Mouse (Mus musculus): ENCODE measurements around the gene Arfgap3. TPM values are rescaled to one million over a fixed set of nuclear protein-coding genes. Genes with fewer than 3 reads are reported as not detected.

Arfgap3 gene
- total and polyA plus RNA-seq, 2 experiments from 2014 or later, result 22.4 to 86.9 TPM

DNA sequence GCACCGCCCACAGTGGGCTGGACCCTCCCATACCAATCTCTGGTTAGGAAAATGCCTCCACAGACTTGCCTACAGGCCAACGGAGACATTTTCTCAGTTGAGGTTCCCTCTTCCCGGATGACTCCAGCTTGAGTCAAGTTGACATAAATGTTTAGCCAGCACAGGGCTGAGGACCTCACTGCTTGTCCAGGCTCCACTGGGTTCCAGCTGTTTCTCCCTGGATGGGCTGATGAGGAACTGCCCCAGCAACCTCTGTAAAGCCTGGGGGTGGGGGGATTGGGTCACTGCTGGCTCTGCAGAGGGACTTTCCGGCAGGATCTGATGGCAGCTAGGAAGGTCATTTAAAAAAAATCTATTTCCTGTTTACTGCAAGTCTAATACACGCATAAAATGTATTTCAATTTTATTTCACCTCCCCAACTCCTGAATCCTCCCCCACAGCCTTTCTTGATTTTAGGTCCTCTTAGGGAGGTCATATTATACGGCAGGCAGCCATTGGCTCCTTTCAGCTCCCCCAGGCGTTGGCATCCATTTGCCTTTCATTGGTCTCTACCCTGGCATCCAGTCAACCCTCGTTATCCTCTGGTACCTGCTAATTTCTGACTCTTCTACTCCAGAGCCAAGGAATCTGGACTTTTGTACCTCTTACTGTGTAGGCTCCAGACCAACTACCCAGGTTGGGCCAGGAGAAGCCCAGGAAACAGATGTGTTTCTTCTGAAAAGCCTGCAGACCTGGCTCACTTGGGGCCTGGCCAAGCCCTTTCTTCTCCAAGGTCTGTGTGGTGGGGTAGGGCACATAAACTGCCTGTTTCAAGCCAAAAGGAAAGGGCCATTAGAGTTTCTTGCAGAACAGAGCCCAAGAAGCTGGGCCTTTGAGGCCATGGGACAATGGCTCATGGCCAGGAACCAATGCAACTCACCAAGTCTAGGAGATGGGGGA is 56.1 kb downstream of the Arfgap3 start:
- H3K9ac ChIP-seq (replicated peaks; ENCODE audit: low read depth, low read length), result no peak overlapping the region
- H3K27me3 ChIP-seq (ENCODE audit: control insufficient read depth, insufficient read depth, low read length), result no peaks in the 10 kb centered on the region
- WGBS, result 72% methylated on average over 8 of the region's 8 CpGs
- peak overlapping the region; percentile 80 for H3K27ac ChIP-seq (ENCODE audit: low read depth)
- H3K4me1 ChIP-seq (ENCODE audit: control insufficient read depth, insufficient read depth), result peaks cover 6% of the 10 kb centered on the region; the same call in 1 of the 2 replicates
- TF ChIP-seq EP300 (IDR thresholded peaks at IDR 0.05; ENCODE audit: low read depth) (no peak), CTCF (IDR thresholded peaks at IDR 0.05; ENCODE audit: low read depth) (no peak)
- ATAC-seq (ENCODE audit: insufficient read depth, low read depth) (no peak), DNase-seq (ENCODE audit: low spot score) (no peak)
- no peaks in the 10 kb centered on the region for H3K9me3 ChIP-seq (replicated peaks; ENCODE audit: control insufficient read depth, low read length)
- no peak overlapping the region for H3K4me3 ChIP-seq (ENCODE audit: low read depth, low read length)
- H3K36me3 ChIP-seq (replicated peaks; ENCODE audit: control insufficient read depth, insufficient read depth, low read length), result no peaks in the 10 kb centered on the region
- no peak overlapping the region for H3K4me2 ChIP-seq (ENCODE audit: low read depth, low read length)

DNA sequence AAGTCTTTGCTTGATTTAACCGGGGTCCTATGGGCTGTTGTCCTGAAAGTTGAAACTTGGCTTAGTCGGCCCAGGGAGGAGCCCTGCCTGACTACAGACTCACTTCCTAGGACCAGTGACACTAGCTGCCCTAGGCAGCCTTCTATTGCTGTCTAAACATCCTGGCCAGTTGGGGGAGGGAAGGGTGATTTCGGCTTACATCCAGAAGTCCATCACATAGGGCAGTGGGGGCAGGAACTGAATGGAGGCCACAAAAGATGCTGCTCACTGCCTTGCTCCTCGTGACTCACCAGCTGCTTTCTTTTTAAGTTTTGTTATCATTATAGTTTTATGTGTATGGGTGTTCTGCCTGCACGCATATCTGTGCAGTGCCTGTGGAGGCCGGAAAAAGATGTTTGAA is 56.9 kb downstream of the Arfgap3 start:
- peak overlapping the region; percentile 80 for H3K27ac ChIP-seq (ENCODE audit: low read depth)
- peak; percentile 26 for DNase-seq (ENCODE audit: low spot score)
- ATAC-seq (ENCODE audit: insufficient read depth, low read depth), result peak; percentile 60

DNA sequence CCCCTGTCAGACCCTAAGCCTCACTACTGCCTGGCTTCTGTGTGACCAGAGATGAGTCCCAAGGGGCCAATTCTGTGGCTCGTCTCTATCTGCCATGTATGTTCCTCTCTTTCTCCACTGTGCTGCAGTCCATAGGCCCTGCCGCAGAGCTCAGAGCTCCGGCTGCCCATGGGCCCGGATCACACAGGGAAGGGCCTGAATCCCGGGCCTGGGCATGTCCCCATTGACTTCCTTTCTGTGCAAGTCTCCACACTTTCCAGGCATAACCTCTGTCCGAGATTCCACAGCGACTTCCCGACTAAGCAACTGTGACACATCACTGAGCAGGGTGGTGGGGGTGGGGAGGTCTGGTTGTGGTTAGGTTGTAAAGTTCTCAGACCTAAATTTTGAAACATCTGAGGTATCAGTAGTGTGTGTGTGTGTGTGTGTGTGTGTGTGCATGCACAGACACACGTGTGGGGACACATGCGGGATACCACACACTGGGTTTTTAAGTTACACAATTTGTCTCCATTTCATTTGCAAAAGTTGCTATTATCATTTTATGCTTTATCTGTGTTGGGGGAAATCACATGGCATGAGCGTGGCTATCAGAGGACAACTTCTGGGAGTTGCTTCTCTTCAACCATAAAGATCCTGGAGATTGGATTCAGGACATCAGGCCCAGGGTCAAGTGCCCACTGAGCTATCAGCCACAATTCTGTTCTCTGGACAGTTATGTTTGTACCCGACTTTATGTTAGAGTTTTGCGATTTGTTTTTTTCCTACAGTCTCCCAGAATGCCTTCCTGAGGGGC is 57.6 kb downstream of the Arfgap3 start:
- DNase-seq (ENCODE audit: low spot score), result no peak
- WGBS, result 66% methylated on average over 13 of the region's 13 CpGs
- no peak overlapping the region for H3K4me2 ChIP-seq (ENCODE audit: low read depth, low read length)
- H3K27ac ChIP-seq (ENCODE audit: low read depth), result peak overlapping the region; percentile 80
- no peak overlapping the region for H3K9ac ChIP-seq (replicated peaks; ENCODE audit: low read depth, low read length)
- H3K4me3 ChIP-seq (ENCODE audit: low read depth, low read length), result no peak overlapping the region
- no peaks in the 10 kb centered on the region for H3K9me3 ChIP-seq (replicated peaks; ENCODE audit: control insufficient read depth, low read length)
- no peaks in the 10 kb centered on the region for H3K27me3 ChIP-seq (ENCODE audit: control insufficient read depth, insufficient read depth, low read length)
- TF ChIP-seq EP300 (IDR thresholded peaks at IDR 0.05; ENCODE audit: low read depth) (no peak), CTCF (IDR thresholded peaks at IDR 0.05; ENCODE audit: low read depth) (no peak)
- ATAC-seq (ENCODE audit: insufficient read depth, low read depth), result 0 out of 2 replicates have a peak, but pooled peaks have one; percentile 31
- H3K4me1 ChIP-seq (ENCODE audit: control insufficient read depth, insufficient read depth), result peaks cover 6% of the 10 kb centered on the region; the same call in 1 of the 2 replicates
- H3K36me3 ChIP-seq (replicated peaks; ENCODE audit: control insufficient read depth, insufficient read depth, low read length), result no peaks in the 10 kb centered on the region

More for the DNA sequence above, 56.9 kb downstream of the Arfgap3 start:
- TF ChIP-seq EP300 (IDR thresholded peaks at IDR 0.05; ENCODE audit: low read depth) (no peak), CTCF (IDR thresholded peaks at IDR 0.05; ENCODE audit: low read depth) (no peak)
- H3K9ac ChIP-seq (replicated peaks; ENCODE audit: low read depth, low read length), result no peak overlapping the region
- no peaks in the 10 kb centered on the region for H3K27me3 ChIP-seq (ENCODE audit: control insufficient read depth, insufficient read depth, low read length)
- H3K4me1 ChIP-seq (ENCODE audit: control insufficient read depth, insufficient read depth), result peaks cover 6% of the 10 kb centered on the region; the same call in 1 of the 2 replicates
- H3K9me3 ChIP-seq (replicated peaks; ENCODE audit: control insufficient read depth, low read length), result no peaks in the 10 kb centered on the region
- no peak overlapping the region for H3K4me3 ChIP-seq (ENCODE audit: low read depth, low read length)
- no peak overlapping the region for H3K4me2 ChIP-seq (ENCODE audit: low read depth, low read length)
- no peaks in the 10 kb centered on the region for H3K36me3 ChIP-seq (replicated peaks; ENCODE audit: control insufficient read depth, insufficient read depth, low read length)
- 56% methylated on average over 6 of the region's 6 CpGs for WGBS

DNA sequence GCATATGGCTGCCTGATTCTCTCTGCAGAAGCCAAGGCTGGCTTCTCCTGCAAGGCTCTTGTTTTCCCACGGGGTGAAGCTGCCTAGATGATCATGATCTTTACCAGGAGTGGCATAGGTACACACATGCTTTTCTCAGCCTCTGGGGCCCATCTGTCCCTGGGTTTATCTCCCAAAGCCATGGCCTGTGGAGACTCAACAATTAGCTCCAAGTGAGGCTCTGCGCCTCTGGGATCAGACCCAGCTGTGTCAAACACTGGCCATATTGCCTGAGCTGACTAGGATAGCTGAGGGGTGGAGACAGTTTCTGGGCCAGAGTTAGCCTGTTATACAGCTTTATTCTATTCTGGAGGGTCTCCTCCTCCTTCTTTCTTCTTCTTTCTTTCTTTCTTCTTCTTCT is 59.1 kb downstream of the Arfgap3 start:
- peaks cover 6% of the 10 kb centered on the region; the same call in 1 of the 2 replicates for H3K4me1 ChIP-seq (ENCODE audit: control insufficient read depth, insufficient read depth)
- peaks cover 6% of the 10 kb centered on the region; the same call in 1 of the 2 replicates for H3K9me3 ChIP-seq (replicated peaks; ENCODE audit: control insufficient read depth, low read length)
- H3K4me2 ChIP-seq (ENCODE audit: low read depth, low read length), result no peak overlapping the region
- TF ChIP-seq CTCF (IDR thresholded peaks at IDR 0.05; ENCODE audit: low read depth) (no peak), EP300 (IDR thresholded peaks at IDR 0.05; ENCODE audit: low read depth) (no peak)
- no peaks in the 10 kb centered on the region for H3K36me3 ChIP-seq (replicated peaks; ENCODE audit: control insufficient read depth, insufficient read depth, low read length)
- DNase-seq (ENCODE audit: low spot score), result no peak
- WGBS, result 61% methylated on average over 2 of the region's 2 CpGs
- H3K9ac ChIP-seq (replicated peaks; ENCODE audit: low read depth, low read length), result no peak overlapping the region
- H3K4me3 ChIP-seq (ENCODE audit: low read depth, low read length), result no peak overlapping the region
- ATAC-seq (ENCODE audit: insufficient read depth, low read depth), result no peak
- H3K27me3 ChIP-seq (ENCODE audit: control insufficient read depth, insufficient read depth, low read length), result no peaks in the 10 kb centered on the region
- H3K27ac ChIP-seq (ENCODE audit: low read depth), result no peak overlapping the region

DNA sequence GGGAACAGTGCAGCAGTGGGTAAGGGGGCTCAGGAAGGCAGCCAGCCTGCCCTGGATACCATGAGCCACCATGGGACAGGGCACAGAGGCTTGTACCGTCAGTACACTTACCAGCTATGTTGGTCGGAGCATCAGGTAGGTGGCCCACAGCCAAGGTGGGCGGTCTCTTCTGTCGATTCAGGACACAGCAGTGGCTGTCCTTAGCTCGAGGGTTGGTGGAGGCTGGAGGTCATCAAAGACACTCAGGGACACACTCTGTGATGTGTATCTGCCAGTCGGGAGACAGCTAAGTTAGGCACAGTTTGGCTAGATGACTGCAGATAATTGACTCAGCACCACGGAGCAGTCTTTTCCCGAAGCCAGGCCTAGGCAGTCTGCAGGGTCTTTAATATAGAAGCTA is 65.2 kb downstream of the Arfgap3 start:
- ATAC-seq (ENCODE audit: insufficient read depth, low read depth) (peak; percentile 27; the same call in 1 of the 2 replicates), DNase-seq (ENCODE audit: low spot score) (no peak)
- no peaks in the 10 kb centered on the region for H3K36me3 ChIP-seq (replicated peaks; ENCODE audit: control insufficient read depth, insufficient read depth, low read length)
- H3K9me3 ChIP-seq (replicated peaks; ENCODE audit: control insufficient read depth, low read length), result peaks cover 6% of the 10 kb centered on the region; the same call in 1 of the 2 replicates
- no peak overlapping the region for H3K27ac ChIP-seq (ENCODE audit: low read depth)
- H3K4me1 ChIP-seq (ENCODE audit: control insufficient read depth, insufficient read depth), result no peaks in the 10 kb centered on the region
- H3K4me3 ChIP-seq (ENCODE audit: low read depth, low read length), result no peak overlapping the region
- TF ChIP-seq CTCF (IDR thresholded peaks at IDR 0.05; ENCODE audit: low read depth) (no peak), EP300 (IDR thresholded peaks at IDR 0.05; ENCODE audit: low read depth) (no peak)
- 39% methylated on average over 8 of the region's 8 CpGs for WGBS
- H3K27me3 ChIP-seq (ENCODE audit: control insufficient read depth, insufficient read depth, low read length), result no peaks in the 10 kb centered on the region
- no peak overlapping the region for H3K4me2 ChIP-seq (ENCODE audit: low read depth, low read length)
- no peak overlapping the region for H3K9ac ChIP-seq (replicated peaks; ENCODE audit: low read depth, low read length)

Data from heart, postnatal 0 days (tissue).